Mouse (Mus musculus) CH12.LX (cell line): Measurements from ENCODE around the gene Dgcr6.

ENCODE experiments used
- CHD1 ChIP-seq: IDR thresholded peaks from 2 replicates; pipeline ENCODE4 v1.6.1; 2012; ENCODE audit warnings: low read depth, low read length, improper control_type of control experiment, inconsistent platforms
- CTCF ChIP-seq, 2 experiments: IDR thresholded peaks in 1 of 2; conservative IDR thresholded peaks in 1 of 2; 2 replicates each; pipeline ENCODE4 v1.5.1; 2011 to 2012; ENCODE audit warnings: low read depth in 2 of 2, low read length in 2 of 2, improper control_type of control experiment in 1 of 2, inconsistent platforms in 1 of 2, mild to moderate bottlenecking in 1 of 2, moderate library complexity in 1 of 2
- E2F4 ChIP-seq: IDR thresholded peaks from 2 replicates; pipeline ENCODE4 v1.6.1; 2011; ENCODE audit warnings: low read depth, low read length, improper control_type of control experiment; ENCODE audit not compliant: insufficient replicate concordance
- JUND ChIP-seq: conservative IDR thresholded peaks from 2 replicates; pipeline ENCODE4 v1.6.1; 2011; ENCODE audit warnings: low read depth, low read length, improper control_type of control experiment
- MAFK ChIP-seq: IDR thresholded peaks from 2 replicates; pipeline ENCODE4 v1.6.1; 2011; ENCODE audit warnings: low read length, improper control_type of control experiment; ENCODE audit not compliant: insufficient replicate concordance
- MYC ChIP-seq: IDR thresholded peaks from 2 replicates; pipeline ENCODE4 v1.6.1; 2011; ENCODE audit warnings: low read depth, mild to moderate bottlenecking, improper control_type of control experiment, low read length
- TBP ChIP-seq: conservative IDR thresholded peaks from 2 replicates; pipeline ENCODE4 v1.6.1; 2011; ENCODE audit warnings: low read depth, low read length, improper control_type of control experiment
- ZC3H11A ChIP-seq: IDR thresholded peaks from 2 replicates; pipeline ENCODE4 v1.6.1; 2012; ENCODE audit warnings: low read depth, mild to moderate bottlenecking, inconsistent platforms, low read length, improper control_type of control experiment

DNA sequence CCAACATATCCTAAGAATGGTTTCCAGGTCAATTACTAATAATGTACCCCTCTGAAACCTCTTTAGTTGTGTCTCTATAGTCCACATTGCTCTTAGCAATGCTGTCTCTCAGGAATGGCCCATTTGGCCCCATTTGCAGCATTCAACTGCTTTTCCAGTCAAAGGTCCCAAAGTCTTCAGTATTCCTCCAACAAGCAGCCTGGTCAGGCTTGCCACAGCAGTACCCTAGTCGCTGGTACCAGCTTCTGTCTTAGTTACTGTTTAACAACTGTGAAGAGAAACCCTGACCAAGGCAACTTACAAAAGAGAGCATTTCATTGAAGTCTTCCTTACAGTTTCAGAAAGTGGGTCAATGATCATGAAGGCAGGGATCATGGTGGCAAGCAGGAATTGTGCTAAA is 50.7 kb downstream of the Dgcr6 start:
- TF ChIP-seq E2F4 (no peak), MYC (no peak), ZC3H11A (no peak), TBP (no peak), CTCF (conservative IDR thresholded peaks at IDR 0.05 in 1 of 2, IDR thresholded peaks at IDR 0.05 in 1 of 2; ENCODE audit: low read depth in 2 of 2, low read length in 2 of 2) (no peak), MAFK (no peak), CHD1 (no peak), JUND (no peak)
